Mouse (Mus musculus): ENCODE results near the gene Rerg.

The Rerg gene

GRCm38 (mm10) chr6:137065506-137065905 is 104.8 kb downstream of the Rerg start:
- no peak for DNase-seq

- DNase-seq: no peak
Measured at GRCm38 (mm10) chr6:137064786-137065185, 105.5 kb downstream of the Rerg start.

DNA sequence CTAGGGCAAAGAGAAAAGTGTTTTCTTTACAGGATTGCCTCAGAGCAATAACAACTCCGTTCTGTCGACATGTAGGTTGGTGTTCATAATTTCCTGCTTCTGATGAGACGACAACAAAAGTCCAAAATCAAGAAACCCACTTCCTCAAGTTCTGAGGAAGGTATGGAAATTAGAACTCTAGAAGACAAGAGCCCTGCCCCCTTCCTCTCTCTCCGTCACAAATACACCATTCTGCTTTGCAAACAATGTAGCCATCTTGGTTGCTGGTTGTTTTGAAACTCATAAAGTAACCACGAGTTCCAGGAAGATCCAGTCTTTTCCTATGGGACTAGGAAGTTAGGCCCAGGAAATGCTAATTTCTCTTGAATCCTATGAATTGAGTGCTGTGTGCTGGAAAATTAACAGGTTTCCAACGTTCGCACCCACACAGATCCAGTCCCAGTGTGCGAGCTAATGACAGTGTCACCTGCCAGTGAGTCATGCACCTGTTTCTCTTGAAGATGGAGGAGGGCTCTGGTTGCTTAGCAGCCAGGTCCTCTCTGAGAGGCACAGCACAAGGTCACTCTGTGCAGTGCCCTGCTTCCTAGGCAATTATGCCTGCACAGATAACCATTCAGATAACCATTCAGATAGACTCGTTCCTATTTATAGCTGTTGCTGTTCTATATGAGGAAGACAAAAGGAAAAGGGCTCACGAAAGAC is 106.9 kb downstream of the Rerg start:
- no peak for DNase-seq

GRCm38 (mm10) chr6:137061880-137062531 is 108.3 kb downstream of the Rerg start:
- DNase-seq: no peak

GRCm38 (mm10) chr6:137060595-137060994 is 109.7 kb downstream of the Rerg start:
- DNase-seq: no peak

DNA sequence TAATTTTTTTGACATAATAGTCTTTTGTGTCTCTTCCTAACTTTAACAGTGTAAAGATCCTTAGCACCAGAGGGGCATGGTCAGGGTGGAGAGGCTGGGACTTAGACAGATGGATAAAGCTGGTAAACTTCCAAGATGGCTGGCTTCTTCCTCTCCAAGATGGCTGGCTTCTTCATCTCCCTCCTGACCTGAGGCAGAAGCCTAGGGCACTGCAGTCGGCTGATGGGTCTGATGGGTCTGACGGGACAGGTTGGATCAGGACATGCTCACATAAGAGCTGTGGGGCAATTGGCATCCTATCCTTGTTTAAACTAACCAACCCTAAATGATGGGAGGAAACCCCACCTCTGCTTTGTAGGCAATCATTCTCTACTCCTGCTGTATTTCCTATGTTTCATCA is 112.0 kb downstream of the Rerg start:
- no peak for DNase-seq

GRCm38 (mm10) chr6:137054073-137054472 is 116.2 kb downstream of the Rerg start:
- no peak for DNase-seq

DNA sequence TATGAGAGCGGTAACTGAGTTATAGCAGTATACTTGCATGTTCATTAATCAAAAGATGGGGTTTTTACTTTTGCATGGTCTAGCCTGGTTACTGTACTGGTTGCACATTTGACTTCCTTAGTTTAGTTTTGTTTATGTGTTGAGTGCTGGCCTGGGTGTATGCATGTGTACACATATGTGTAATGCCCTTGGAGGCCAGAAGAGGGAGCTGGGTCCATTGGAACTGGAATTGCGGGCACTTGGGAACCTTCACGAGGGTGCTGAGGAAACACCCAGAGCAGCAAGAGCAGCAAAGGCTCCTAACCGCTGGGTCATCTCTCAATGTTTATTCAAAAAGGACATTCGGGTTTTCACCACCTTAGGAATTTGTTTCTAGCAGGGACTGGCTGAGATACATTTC is 116.8 kb downstream of the Rerg start:
- DNase-seq: peak; percentile 13 to 51

GRCm38 (mm10) chr6:137053006-137053405 is 117.3 kb downstream of the Rerg start:
- DNase-seq: no peak

DNA sequence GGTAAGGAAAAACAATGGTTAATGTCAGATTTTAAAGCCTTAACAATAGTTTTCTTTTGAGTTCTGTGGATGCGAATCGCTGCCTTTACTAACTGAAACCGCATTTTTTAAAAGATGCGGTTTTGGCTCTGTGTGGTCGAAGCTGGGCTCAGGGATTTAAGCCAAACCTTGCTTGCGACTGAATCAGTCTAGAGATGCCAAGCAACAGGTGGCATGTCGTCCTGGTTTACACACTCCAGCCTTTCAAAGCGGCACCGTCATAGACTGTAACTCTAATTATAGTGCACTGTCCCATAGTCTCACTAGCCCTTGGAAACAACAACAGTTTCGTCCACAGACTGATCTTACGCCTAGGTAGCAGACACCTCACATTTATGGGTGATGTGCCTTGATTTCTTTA is 123.3 kb downstream of the Rerg start:
- DNase-seq: no peak

- DNase-seq: no peak
Measured at GRCm38 (mm10) chr6:137045011-137045504, 125.2 kb downstream of the Rerg start.

DNA sequence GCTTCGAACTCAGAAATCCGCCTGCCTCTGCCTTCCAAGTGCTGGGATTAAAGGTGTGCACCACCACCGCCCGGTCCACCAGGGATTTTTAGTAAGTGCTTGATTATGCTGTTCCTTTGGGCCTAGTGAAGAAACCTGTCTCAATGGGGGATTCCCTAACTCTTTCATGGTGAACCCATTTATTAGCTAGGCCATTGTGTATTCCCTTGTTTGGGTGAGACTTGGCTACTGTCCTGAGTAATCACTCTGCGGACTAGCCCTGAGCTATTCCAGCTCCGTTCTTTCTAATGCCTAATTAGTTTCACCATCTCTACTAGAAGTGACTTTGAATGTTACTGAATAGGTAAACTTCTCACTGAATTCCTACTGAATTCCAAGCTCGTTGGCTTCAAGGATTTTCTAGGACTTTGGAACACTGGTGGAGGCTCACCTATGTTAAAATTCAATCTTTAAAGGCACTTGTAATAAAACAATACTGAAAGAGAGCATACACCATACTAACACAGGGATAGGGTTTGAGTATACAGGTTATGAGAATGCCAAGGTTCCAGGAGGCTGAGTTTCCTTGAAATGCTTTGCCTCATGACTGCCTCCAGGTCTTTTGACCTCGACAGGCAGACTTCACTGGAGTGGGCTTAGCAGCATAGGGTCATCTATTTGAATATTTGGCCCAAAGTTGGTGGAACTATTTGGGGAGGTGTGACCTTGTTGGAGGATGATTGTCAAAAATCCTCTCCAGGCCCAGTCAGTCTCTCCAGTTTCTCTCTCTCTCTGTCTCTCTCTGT is 134.5 kb downstream of the Rerg start:
- peak in 1 of 2 experiments; percentile 47 for DNase-seq

- DNase-seq: no peak
Measured at GRCm38 (mm10) chr6:137030611-137031097, 139.6 kb downstream of the Rerg start.

- no peak for DNase-seq
Measured at GRCm38 (mm10) chr6:137029931-137030610, 140.2 kb downstream of the Rerg start.

- no peak for DNase-seq
Measured at GRCm38 (mm10) chr6:137025461-137025860, 144.8 kb downstream of the Rerg start.

GRCm38 (mm10) chr6:137024541-137024940 is 145.8 kb downstream of the Rerg start:
- no peak for DNase-seq

DNA sequence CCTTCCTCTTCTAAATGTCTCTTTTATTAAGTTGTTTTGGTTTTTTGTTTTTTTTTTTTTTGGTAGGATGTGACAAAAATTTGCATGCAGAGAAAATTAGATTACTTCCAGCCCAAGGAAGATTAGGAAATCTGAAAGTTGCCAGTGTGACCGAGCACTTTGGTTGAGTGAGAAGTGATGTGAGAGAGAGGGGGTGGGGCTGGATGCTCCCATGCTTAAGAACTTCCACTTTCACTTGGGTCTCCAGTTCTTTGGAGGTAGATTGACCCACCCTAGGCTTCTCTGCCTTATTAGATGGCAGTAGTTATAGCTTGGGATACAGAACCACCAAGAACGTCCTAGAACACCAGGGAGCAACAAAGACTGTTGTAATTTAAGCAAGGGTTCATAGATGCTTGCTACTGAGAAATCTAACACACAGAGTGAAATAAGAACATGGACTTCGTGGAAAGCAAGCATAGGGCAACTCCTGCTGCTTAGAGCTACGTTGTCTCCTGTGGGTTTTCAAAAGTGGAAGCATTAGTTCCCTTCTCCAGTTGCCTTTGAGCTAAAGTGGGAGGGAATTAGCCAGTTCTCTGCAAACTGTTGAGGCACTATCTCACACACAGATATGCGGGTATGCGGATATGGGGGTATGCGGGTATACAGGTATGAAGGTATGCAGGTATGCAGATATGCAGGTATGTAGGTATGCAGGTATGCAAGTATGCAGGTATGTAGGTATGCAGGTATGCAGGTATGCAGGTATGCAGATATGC is 152.9 kb downstream of the Rerg start:
- DNase-seq: no peak

GRCm38 (mm10) chr6:137014346-137014745 is 156.0 kb downstream of the Rerg start:
- no peak for DNase-seq

- DNase-seq: no peak
Measured at GRCm38 (mm10) chr6:137011187-137011586, 159.1 kb downstream of the Rerg start.
